Mouse (Mus musculus) forebrain, embryonic 15.5 days (tissue): ENCODE measurements around the gene Sell. TPM values are rescaled to one million over a fixed set of nuclear protein-coding genes. Genes with fewer than 3 reads are reported as not detected.

Experiments used
- ATAC-seq: fragments of 200-750 bp; cut with Nextera tagmentation; replicated peaks from 2 replicates; pipeline ENCODE4 v1.8.0; 2017; ENCODE audit warnings: mild to moderate bottlenecking, moderate TSS enrichment, moderate library complexity
- H3K27ac ChIP-seq: fragments of 300-500 bp; sonication (generic); replicated peaks from 2 replicates; pipeline ENCODE4 v1.5.1; 2015; ENCODE audit warnings: mild to moderate bottlenecking, inconsistent platforms
- H3K27me3 ChIP-seq: fragments of 300-500 bp; sonication (generic); 2 replicates; pipeline ENCODE4 v1.6.1; 2015; ENCODE audit warnings: inconsistent platforms
- H3K36me3 ChIP-seq: fragments of 300-500 bp; sonication (generic); 2 replicates; pipeline ENCODE4 v1.6.1; 2015; ENCODE audit warnings: mild to moderate bottlenecking, inconsistent platforms
- H3K4me1 ChIP-seq: fragments of 300-500 bp; sonication (generic); 2 replicates; pipeline ENCODE4 v1.6.1; 2015; ENCODE audit warnings: inconsistent platforms
- H3K4me2 ChIP-seq: fragments of 300-500 bp; sonication (generic); replicated peaks from 2 replicates; pipeline ENCODE4 v1.6.1; 2015; ENCODE audit warnings: mild to moderate bottlenecking, inconsistent platforms
- H3K4me3 ChIP-seq: fragments of 300-500 bp; sonication (generic); 2 replicates; pipeline ENCODE4 v1.5.1; 2015; ENCODE audit warnings: mild to moderate bottlenecking, inconsistent platforms
- H3K9ac ChIP-seq: fragments of 300-500 bp; sonication (generic); replicated peaks from 2 replicates; pipeline ENCODE4 v1.6.1; 2015; ENCODE audit warnings: mild to moderate bottlenecking, inconsistent platforms
- H3K9me3 ChIP-seq: fragments of 300-500 bp; sonication (generic); 2 replicates; pipeline ENCODE4 v1.6.1; 2016; ENCODE audit warnings: inconsistent platforms
- WGBS: fragments of 180-500 bp; shearing (Covaris S2); methylation state at CpG from one replicate; pipeline ENCODE4 v1.1.7; 2015; ENCODE audit warnings: mixed read lengths; 5-methylcytosine and 5-hydroxymethylcytosine counted together
- polyA plus RNA-seq: library from polyadenylated mRNA; unstranded; fragments of >200 nt; fragmentation: Nextera tagmentation; extraction: Ambion mirVana; gene quantifications from 2 replicates; pipeline ENCODE4 v1.2.1, GENCODE M21; 2015

The Sell gene
- polyA plus RNA-seq, 1 experiment from 2014 or later, result 0.23 TPM

DNA sequence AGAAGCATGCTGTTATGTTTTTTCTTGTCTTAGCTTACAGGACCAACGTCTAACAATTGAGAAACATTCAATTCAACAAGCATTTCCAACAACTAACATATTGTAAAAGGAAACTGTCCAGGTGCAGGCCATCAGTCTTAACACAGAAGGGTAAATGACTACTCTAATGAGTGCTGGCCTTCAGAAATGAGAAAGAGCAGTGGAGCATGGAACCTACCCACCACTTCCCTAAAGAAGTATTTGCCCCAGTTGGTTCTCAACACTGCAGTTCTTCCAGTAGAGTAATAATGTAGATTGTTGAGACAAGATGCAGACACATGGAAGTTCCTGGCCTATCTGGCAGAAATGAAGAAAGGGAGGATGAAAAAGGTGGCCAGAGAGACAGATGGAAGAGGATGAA is 14.7 kb downstream of the Sell start:
- Histone ChIP-seq H3K4me2 (no peak overlapping the region), H3K27ac (no peak overlapping the region), H3K4me3 (no peak overlapping the region), H3K9me3 (no peaks in the 10 kb centered on the region), H3K27me3 (no peaks in the 10 kb centered on the region), H3K36me3 (no peaks in the 10 kb centered on the region), H3K4me1 (no peaks in the 10 kb centered on the region), H3K9ac (no peak overlapping the region)
- ATAC-seq, result no peak
- WGBS, result 50% methylated on average over 1 of the region's 1 CpGs

DNA sequence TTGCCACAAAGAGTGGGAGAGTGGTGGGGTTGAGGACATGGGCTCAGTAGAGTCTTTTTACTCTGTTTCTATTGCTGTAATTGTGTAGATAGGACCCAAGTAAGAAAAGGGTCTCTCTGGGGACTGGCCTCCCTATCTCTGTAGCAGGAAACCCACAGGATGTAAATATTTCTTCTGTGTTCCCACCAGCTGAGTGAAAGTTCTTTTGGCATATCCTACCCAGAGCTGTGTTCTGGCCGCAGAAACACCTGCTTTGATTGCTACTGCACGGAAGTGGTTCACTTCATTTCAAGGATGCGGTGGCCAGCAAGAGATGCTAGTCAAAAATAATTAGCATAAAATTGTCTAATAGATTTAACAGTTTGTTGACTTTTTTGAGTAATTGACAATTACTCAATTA is 15.2 kb downstream of the Sell start:
- no peak overlapping the region for H3K4me2 ChIP-seq
- no peak for ATAC-seq
- H3K9me3 ChIP-seq, result no peaks in the 10 kb centered on the region
- H3K4me3 ChIP-seq, result no peak overlapping the region
- no peak overlapping the region for H3K27ac ChIP-seq
- WGBS, result 92% methylated on average over 3 of the region's 3 CpGs
- no peaks in the 10 kb centered on the region for H3K27me3 ChIP-seq
- H3K4me1 ChIP-seq, result no peaks in the 10 kb centered on the region
- no peaks in the 10 kb centered on the region for H3K36me3 ChIP-seq
- H3K9ac ChIP-seq, result no peak overlapping the region

DNA sequence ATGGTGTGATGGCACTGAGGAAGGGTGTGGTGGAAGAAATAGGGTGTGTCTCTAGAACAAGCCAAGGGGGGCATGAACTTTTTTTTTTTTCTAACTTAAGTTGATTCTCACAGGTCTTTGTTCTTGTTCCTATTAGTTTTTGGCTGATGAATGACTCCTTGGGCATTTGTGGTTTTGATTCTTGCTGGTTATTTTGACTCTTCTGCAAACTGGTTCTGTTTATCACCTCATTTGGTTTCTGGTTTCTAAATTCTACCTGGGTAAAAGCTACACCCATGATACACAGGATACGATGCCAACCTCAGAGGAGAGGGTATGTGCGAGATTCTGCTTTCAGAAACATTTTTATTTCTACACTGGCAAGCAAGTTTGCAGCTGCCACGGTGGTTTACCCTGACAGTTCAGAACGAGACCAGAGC is 16.6 kb downstream of the Sell start:
- Histone ChIP-seq H3K4me2 (no peak overlapping the region), H3K4me1 (no peaks in the 10 kb centered on the region), H3K9me3 (no peaks in the 10 kb centered on the region), H3K27ac (no peak overlapping the region), H3K9ac (no peak overlapping the region), H3K4me3 (no peak overlapping the region), H3K27me3 (no peaks in the 10 kb centered on the region), H3K36me3 (no peaks in the 10 kb centered on the region)
- ATAC-seq, result no peak
- 95% methylated on average over 4 of the region's 4 CpGs for WGBS

DNA sequence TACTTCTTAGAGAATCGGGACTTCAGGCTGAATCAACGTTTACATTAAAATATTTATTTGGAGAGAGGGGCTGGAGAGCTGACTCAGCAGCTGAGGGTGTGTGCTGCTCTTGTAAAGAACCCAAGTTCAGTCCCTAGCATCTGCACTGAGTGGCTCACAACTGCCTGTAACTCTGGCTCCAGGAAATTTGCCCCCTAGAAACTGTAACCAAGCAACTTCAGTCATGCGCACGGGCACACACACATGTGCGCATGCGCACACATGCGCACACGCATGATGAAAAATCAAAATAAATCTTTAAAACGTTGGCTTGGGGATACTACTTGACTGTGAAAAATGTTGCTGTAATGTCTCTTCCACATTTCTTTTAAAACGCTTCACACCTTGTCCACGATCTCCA is 17.3 kb downstream of the Sell start:
- Histone ChIP-seq H3K9ac (no peak overlapping the region), H3K9me3 (no peaks in the 10 kb centered on the region), H3K36me3 (no peaks in the 10 kb centered on the region), H3K27ac (no peak overlapping the region), H3K27me3 (no peaks in the 10 kb centered on the region), H3K4me2 (no peak overlapping the region), H3K4me3 (no peak overlapping the region), H3K4me1 (no peaks in the 10 kb centered on the region)
- 89% methylated on average over 11 of the region's 11 CpGs for WGBS
- ATAC-seq, result no peak

DNA sequence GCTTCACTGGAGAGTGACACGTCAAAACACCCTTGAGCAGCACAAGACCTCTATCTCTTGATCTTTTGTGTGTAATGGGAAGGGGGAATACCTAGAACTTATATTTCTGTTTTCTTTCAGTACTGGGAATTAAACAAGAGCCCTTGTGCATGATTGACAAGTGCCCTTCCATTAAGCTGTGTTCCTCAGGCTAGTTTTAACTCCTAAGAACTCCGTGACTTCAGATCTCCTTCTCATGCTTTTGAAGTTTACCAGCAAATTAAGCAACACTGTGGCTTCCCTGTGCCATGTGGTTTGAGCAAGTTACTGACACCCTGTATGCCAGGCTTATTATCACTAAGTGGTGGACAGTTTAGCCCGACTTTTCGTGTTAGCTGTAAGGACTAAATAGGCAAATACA is 21.3 kb downstream of the Sell start:
- Histone ChIP-seq H3K4me3 (no peak overlapping the region), H3K4me1 (no peaks in the 10 kb centered on the region), H3K36me3 (no peaks in the 10 kb centered on the region), H3K9me3 (no peaks in the 10 kb centered on the region), H3K9ac (no peak overlapping the region), H3K27ac (no peak overlapping the region), H3K4me2 (no peak overlapping the region), H3K27me3 (no peaks in the 10 kb centered on the region)
- ATAC-seq, result no peak
- WGBS, result 88% methylated on average over 4 of the region's 4 CpGs

DNA sequence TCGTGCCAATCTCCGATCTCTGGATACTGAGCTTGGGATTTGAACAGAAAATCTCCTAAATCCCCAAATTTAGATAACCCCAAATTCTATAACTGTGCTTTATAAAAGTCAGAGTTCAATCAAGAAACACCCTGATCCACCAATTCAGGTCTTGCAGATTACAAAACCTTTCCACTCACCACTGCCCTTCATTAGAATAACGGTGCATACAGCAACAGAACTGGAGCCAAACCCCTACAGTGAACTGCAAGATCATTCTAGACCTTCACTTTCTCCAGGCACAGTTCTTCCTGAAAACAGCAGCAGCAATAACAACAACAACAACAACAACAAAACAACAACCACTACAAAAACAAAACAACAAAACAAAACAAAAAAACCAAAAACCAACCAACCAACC is 25.0 kb downstream of the Sell start:
- H3K4me1 ChIP-seq, result no peaks in the 10 kb centered on the region
- no peaks in the 10 kb centered on the region for H3K36me3 ChIP-seq
- H3K27ac ChIP-seq, result no peak overlapping the region
- H3K4me3 ChIP-seq, result no peak overlapping the region
- WGBS, result 82% methylated on average over 3 of the region's 3 CpGs
- no peaks in the 10 kb centered on the region for H3K9me3 ChIP-seq
- H3K4me2 ChIP-seq, result no peak overlapping the region
- no peaks in the 10 kb centered on the region for H3K27me3 ChIP-seq
- no peak for ATAC-seq
- no peak overlapping the region for H3K9ac ChIP-seq

DNA sequence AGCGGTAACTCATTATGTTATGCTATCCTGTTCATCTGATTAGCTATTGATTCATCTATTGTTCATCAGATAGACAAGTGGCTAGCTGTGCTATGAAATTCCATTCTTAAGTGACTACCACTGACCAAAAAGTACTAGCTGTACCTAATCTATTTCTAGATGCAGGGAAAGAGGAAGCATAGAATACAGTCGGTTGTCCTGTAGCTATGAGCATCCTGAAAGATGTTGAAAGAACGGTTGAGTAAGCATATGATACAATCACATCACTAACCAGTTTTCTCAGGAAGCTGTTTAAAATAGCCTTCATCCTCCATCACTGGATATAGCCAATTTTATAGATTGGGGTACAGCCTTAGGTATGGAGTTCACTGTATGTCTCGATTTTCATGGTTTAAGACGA is 26.1 kb downstream of the Sell start:
- no peaks in the 10 kb centered on the region for H3K27me3 ChIP-seq
- no peaks in the 10 kb centered on the region for H3K4me1 ChIP-seq
- H3K36me3 ChIP-seq, result no peaks in the 10 kb centered on the region
- H3K9ac ChIP-seq, result no peak overlapping the region
- H3K27ac ChIP-seq, result no peak overlapping the region
- no peak for ATAC-seq
- H3K9me3 ChIP-seq, result no peaks in the 10 kb centered on the region
- WGBS, result 93% methylated on average over 5 of the region's 5 CpGs
- no peak overlapping the region for H3K4me3 ChIP-seq
- H3K4me2 ChIP-seq, result no peak overlapping the region

DNA sequence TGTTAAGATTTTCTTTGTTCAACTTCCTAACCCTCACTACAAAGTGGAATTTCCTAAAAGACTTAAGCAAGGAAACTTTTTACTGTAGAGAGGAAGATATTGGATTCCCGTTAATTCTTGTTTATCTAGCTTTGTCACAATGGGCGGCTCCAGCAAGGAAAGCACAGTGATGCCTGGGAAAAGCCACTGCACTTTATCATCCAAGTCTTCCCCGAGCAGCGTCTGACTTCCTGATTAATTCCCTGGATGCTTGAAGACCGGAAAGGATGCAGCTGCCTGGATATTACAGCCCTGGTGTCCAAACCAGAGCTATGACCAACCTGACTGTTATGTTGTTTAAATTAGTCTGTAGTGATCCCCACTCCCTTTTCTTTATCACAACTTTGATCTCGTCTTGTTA is 35.0 kb downstream of the Sell start:
- no peak for ATAC-seq
- Histone ChIP-seq H3K9ac (no peak overlapping the region), H3K27me3 (no peaks in the 10 kb centered on the region), H3K4me1 (no peaks in the 10 kb centered on the region), H3K4me2 (no peak overlapping the region), H3K4me3 (no peak overlapping the region), H3K27ac (no peak overlapping the region), H3K9me3 (no peaks in the 10 kb centered on the region), H3K36me3 (no peaks in the 10 kb centered on the region)
- 86% methylated on average over 6 of the region's 6 CpGs for WGBS

DNA sequence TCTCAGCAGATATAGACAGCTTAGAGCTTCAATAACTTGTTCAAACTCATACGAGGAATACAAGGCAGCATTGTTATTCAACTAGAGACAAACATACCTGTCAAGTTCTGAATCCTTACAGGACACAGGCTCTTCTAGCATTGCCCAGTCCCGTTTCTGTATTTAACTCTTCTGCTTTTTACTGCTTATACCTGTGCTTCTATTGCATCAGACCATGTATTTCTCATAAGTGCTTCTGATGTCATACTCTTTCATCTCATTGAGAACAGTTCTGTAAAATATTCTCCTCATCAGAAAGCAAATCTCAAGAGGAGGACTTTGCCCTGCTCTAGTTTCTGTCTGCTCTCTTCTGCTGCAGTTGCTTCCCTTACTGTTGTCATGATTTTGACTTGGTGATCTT is 36.1 kb downstream of the Sell start:
- Histone ChIP-seq H3K27ac (no peak overlapping the region), H3K4me1 (no peaks in the 10 kb centered on the region), H3K27me3 (no peaks in the 10 kb centered on the region), H3K4me2 (no peak overlapping the region), H3K9ac (no peak overlapping the region), H3K36me3 (no peaks in the 10 kb centered on the region), H3K4me3 (no peak overlapping the region), H3K9me3 (no peaks in the 10 kb centered on the region)
- ATAC-seq, result no peak
- WGBS, result 85% methylated on average over 2 of the region's 2 CpGs

DNA sequence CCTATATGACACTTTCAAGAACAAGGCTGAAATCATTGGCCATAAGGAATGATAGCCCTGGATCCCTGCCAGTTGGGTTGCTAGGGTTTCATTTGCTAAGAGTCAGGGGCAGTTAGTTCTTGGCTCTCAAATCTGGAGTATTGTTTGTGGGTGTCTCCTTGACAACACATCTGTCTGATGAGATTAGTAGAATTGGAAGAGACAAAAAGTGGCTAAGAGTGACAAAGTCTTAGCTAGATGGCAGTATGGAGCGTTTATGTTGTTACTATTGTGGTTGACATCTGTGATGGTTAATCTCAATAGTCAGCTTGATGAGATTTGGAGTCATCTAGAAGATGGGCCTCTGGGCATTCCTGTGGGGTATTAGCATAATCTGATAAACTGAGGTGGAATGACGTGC is 36.6 kb downstream of the Sell start:
- 70% methylated on average over 2 of the region's 2 CpGs for WGBS
- no peak overlapping the region for H3K4me3 ChIP-seq
- no peaks in the 10 kb centered on the region for H3K9me3 ChIP-seq
- H3K4me2 ChIP-seq, result no peak overlapping the region
- H3K4me1 ChIP-seq, result no peaks in the 10 kb centered on the region
- no peaks in the 10 kb centered on the region for H3K27me3 ChIP-seq
- no peaks in the 10 kb centered on the region for H3K36me3 ChIP-seq
- ATAC-seq, result no peak
- H3K27ac ChIP-seq, result no peak overlapping the region
- H3K9ac ChIP-seq, result no peak overlapping the region

DNA sequence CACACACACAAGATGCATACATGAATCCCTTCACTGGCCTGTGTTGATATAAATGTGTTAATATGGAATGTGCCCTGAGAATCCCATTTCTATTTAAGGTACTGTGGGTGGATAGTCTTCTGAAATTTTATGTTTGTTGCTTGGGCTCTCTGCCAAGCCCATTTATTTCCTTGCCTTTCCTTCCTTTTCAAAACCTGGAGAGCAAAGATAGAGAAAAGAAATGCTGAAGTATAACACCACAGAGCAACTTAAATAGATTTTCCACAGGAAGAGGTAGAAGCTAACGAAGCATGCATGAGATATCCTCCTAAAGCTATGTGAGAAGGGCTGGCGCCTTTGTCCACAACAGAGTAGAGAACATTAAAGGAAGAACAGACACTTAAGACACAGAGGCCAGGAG is 48.0 kb downstream of the Sell start:
- Histone ChIP-seq H3K27me3 (no peaks in the 10 kb centered on the region), H3K9me3 (no peaks in the 10 kb centered on the region), H3K9ac (no peak overlapping the region), H3K4me3 (no peak overlapping the region), H3K4me1 (no peaks in the 10 kb centered on the region), H3K27ac (no peak overlapping the region), H3K4me2 (no peak overlapping the region), H3K36me3 (no peaks in the 10 kb centered on the region)
- 85% methylated on average over 2 of the region's 2 CpGs for WGBS
- ATAC-seq, result no peak

DNA sequence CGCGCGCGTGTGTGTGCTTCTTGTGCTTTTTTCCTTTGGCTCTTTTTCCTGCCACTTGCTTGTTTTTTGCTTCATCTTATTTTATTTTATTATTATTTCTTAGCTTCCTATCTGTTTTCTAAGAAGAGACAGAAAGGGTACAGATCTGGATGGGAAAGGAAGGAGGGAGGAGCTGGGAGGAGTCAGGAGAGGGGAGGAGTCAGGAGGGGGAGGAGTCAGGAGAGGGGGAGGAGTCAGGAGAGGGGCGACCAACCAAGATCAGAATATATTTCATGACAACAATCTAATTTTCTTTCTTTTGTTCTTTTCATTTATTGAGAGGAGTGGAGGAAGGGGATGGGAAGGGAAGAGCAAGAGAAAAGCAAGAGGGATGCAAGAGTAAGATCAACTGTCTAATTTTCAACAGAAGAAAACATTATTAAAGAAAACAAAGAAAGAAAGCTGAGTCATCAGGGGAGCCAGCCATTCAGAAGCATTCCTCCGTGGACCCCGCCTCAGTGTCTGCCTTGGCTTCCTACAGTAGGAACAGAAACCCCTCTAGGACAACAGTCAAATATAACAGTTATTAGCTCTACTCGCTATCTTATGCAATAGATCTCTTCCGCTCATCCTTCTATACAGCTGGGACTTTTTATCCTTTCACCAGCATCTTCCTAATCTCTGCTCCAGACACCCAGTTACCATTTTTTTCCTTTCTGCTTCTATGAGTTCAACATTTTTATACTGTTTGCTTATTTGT is 49.0 kb downstream of the Sell start:
- 93% methylated on average over 9 of the region's 9 CpGs for WGBS
- no peak for ATAC-seq
- Histone ChIP-seq H3K27me3 (no peaks in the 10 kb centered on the region), H3K4me1 (no peaks in the 10 kb centered on the region), H3K4me2 (no peak overlapping the region), H3K9me3 (no peaks in the 10 kb centered on the region), H3K9ac (no peak overlapping the region), H3K4me3 (no peak overlapping the region), H3K27ac (no peak overlapping the region), H3K36me3 (no peaks in the 10 kb centered on the region)

DNA sequence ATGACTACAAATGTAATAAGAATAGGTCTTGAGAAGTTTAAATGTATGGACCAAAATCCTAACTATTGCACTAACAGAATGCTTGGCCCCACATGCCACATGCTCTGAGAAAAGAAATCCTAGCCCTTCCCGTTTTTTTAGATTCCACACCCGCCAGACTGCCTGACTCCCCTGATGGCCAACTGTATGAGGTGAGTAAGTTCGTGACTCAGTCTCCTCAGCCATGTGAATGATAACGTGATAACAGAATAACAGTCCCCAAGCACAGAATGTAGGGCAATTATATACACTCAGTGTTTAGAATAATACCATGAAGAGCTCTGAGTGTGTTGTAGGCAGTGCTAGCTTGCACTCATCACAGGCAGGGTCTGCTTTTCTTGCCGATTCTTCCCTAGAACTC is 52.5 kb downstream of the Sell start:
- 88% methylated on average over 5 of the region's 5 CpGs for WGBS
- no peaks in the 10 kb centered on the region for H3K4me1 ChIP-seq

More for the DNA sequence above, 52.5 kb downstream of the Sell start:
- H3K9ac ChIP-seq, result no peak overlapping the region
- H3K4me3 ChIP-seq, result no peak overlapping the region
- ATAC-seq, result no peak
- no peak overlapping the region for H3K27ac ChIP-seq
- H3K4me2 ChIP-seq, result no peak overlapping the region
- no peaks in the 10 kb centered on the region for H3K27me3 ChIP-seq
- no peaks in the 10 kb centered on the region for H3K36me3 ChIP-seq
- no peaks in the 10 kb centered on the region for H3K9me3 ChIP-seq
